Mouse (Mus musculus) myocyte (in vitro differentiated cells): ENCODE results near the gene Cela1. TPM values are rescaled to one million over a fixed set of nuclear protein-coding genes. Genes with fewer than 3 reads are reported as not detected.
A peak's percentile ranks its signal among the peaks of the same experiment; 100 is the strongest.

Experiments
- H3K27me3 ChIP-seq: one replicate; pipeline ENCODE4 v1.6.1; 2011; ENCODE audit not compliant: control insufficient read depth, insufficient read depth, insufficient read length
- H3K36me3 ChIP-seq: one replicate; pipeline ENCODE4 v1.6.1; 2011; ENCODE audit not compliant: control insufficient read depth, insufficient read depth
- H3K4me2 ChIP-seq: one replicate; pipeline ENCODE4 v1.6.1; 2011; ENCODE audit warnings: low read depth, control low read depth
- H3K4me3 ChIP-seq: one replicate; pipeline ENCODE4 v1.5.1; 2011; ENCODE audit warnings: mild to moderate bottlenecking, control low read depth, moderate library complexity
- H3K79me2 ChIP-seq: one replicate; pipeline ENCODE4 v1.6.1; 2011; ENCODE audit not compliant: control insufficient read depth, insufficient read depth
- H3ac ChIP-seq: one replicate; pipeline ENCODE4 v1.6.1; 2011; ENCODE audit not compliant: control insufficient read depth, insufficient read length
- CEBPB ChIP-seq: IDR thresholded peaks from 2 replicates; pipeline ENCODE4 v1.6.1; 2011; ENCODE audit warnings: mild to moderate bottlenecking, moderate library complexity; ENCODE audit not compliant: poor library complexity, insufficient read depth, severe bottlenecking
- E2F4 ChIP-seq: IDR thresholded peaks from one replicate; pipeline ENCODE4 v1.6.1; 2011; ENCODE audit warnings: mild to moderate bottlenecking, control low read depth, moderate library complexity; ENCODE audit not compliant: insufficient read depth
- MAX ChIP-seq: IDR thresholded peaks from one replicate; pipeline ENCODE4 v1.6.1; 2011; ENCODE audit warnings: low read depth, mild to moderate bottlenecking, control low read depth
- MYOD1 ChIP-seq, 3 experiments: IDR thresholded peaks; one replicate each; pipeline ENCODE4 v1.6.1; 2011; ENCODE audit warnings: control low read depth in 2 of 3, low read depth in 2 of 3, mild to moderate bottlenecking in 2 of 3, moderate library complexity in 1 of 3; ENCODE audit not compliant: insufficient read length in 2 of 3, control insufficient read depth in 1 of 3
- MYOG ChIP-seq, 3 experiments: IDR thresholded peaks; one replicate each; pipeline ENCODE4 v1.6.1; 2011; ENCODE audit warnings: control low read depth in 2 of 3, low read depth in 2 of 3, mild to moderate bottlenecking in 2 of 3; ENCODE audit not compliant: insufficient read length in 2 of 3, control insufficient read depth in 1 of 3, insufficient read depth in 1 of 3
- POLR2A ChIP-seq: IDR thresholded peaks from one replicate; pipeline ENCODE4 v1.6.1; 2011; ENCODE audit warnings: low read depth, mild to moderate bottlenecking, control low read depth, moderate library complexity; ENCODE audit not compliant: insufficient read length
- POLR2AphosphoS2 ChIP-seq: IDR thresholded peaks from one replicate; pipeline ENCODE4 v1.6.1; 2011; ENCODE audit warnings: low read depth, control low read depth; ENCODE audit not compliant: insufficient read length
- REST ChIP-seq: IDR thresholded peaks from one replicate; pipeline ENCODE4 v1.6.1; 2011; ENCODE audit warnings: mild to moderate bottlenecking, control low read depth, moderate library complexity; ENCODE audit not compliant: insufficient read depth, insufficient read length
- SRF ChIP-seq: IDR thresholded peaks from one replicate; pipeline ENCODE4 v1.6.1; 2011; ENCODE audit warnings: low read depth; ENCODE audit not compliant: control insufficient read depth, insufficient read length
- TCF12 ChIP-seq: IDR thresholded peaks from one replicate; pipeline ENCODE4 v1.6.1; 2011; ENCODE audit warnings: mild to moderate bottlenecking, control low read depth; ENCODE audit not compliant: poor library complexity, insufficient read depth, severe bottlenecking
- TCF3 ChIP-seq: IDR thresholded peaks from one replicate; pipeline ENCODE4 v1.6.1; 2011; ENCODE audit warnings: low read depth, control low read depth; ENCODE audit not compliant: insufficient read length
- USF1 ChIP-seq: IDR thresholded peaks from one replicate; pipeline ENCODE4 v1.6.1; 2011; ENCODE audit warnings: low read depth, mild to moderate bottlenecking, control low read depth, moderate library complexity
- polyA plus RNA-seq: library from polyadenylated mRNA; unstranded; fragments of >200 nt; fragmentation: generic; extraction: Trizol; gene quantifications from one replicate; pipeline ENCODE4 v1.2.1, GENCODE M21; 2012; ENCODE audit warnings: missing spikeins

The Cela1 gene
- polyA plus RNA-seq, 1 experiment: 23.5 TPM

DNA sequence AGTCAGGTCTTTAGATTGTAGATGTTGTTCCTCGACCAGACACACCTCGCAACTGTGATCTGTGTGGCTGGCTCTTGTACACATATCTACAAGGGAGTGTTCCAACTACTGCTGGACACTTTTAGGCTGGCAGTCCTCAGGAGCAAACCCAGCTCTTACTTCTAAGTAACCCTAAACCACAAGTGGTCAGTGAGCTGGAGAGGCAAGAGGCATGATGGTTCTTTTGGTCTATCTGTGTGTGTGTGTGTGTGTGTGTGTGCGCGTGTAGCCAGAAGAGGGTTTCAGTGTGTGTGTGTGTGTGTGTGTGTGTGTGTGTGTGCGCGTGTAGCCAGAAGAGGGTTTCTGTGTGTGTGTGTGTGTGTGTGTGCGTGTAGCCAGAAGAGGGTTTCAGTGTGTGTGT lies 45.3 kb downstream of the Cela1 start:
- H3ac ChIP-seq: no peak overlapping the region
- no peaks in the 10 kb centered on the region for H3K79me2 ChIP-seq
- no peak for TF ChIP-seq USF1
- TF ChIP-seq MYOG (IDR thresholded peaks at IDR 0.05; ENCODE audit: control insufficient read depth in 1 of 3, insufficient read depth in 1 of 3, insufficient read length in 2 of 3, low read depth in 2 of 3): peak in 1 of 3 experiments; percentile 43
- H3K27me3 ChIP-seq: peaks cover 22% of the 10 kb centered on the region
- no peak overlapping the region for H3K4me3 ChIP-seq
- no peaks in the 10 kb centered on the region for H3K36me3 ChIP-seq
- no peak overlapping the region for H3K4me2 ChIP-seq

DNA sequence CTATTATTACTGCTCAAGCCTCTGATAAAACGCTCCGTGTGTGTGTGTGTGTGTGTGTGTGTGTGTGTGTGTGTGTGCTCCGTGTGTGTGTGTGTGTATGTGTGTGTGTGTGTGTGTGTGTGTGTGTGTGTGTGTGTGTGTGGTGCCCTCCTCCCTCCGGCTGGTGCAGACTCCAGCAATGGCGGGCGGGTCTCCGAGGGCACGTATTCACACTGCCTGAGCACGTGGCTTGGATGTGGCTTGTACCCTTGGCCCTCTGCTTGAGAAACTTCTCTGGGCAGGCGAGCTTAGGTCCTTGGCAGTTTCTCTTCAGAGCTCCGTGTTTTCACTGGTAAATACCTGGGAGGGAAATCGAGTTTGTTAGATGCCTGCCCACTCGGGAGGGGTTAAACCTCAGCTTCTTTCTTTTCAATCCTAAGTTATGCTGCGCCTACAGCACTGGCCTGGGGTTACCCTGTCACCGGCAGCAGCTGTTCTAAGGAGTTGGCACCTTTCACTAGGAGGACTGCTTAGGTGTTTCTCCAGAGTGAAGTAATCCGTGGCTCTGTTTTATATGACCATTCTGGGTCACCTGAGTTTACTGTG lies 46.4 kb downstream of the Cela1 start:
- Histone ChIP-seq H3K27me3 (peaks cover 27% of the 10 kb centered on the region), H3K4me3 (no peak overlapping the region), H3ac (no peak overlapping the region), H3K79me2 (no peaks in the 10 kb centered on the region), H3K36me3 (no peaks in the 10 kb centered on the region), H3K4me2 (peak overlapping the region; percentile 39)
- no peak for TF ChIP-seq E2F4
- no peak for TF ChIP-seq REST
- no peak for TF ChIP-seq POLR2AphosphoS2
- TF ChIP-seq POLR2A: no peak

DNA sequence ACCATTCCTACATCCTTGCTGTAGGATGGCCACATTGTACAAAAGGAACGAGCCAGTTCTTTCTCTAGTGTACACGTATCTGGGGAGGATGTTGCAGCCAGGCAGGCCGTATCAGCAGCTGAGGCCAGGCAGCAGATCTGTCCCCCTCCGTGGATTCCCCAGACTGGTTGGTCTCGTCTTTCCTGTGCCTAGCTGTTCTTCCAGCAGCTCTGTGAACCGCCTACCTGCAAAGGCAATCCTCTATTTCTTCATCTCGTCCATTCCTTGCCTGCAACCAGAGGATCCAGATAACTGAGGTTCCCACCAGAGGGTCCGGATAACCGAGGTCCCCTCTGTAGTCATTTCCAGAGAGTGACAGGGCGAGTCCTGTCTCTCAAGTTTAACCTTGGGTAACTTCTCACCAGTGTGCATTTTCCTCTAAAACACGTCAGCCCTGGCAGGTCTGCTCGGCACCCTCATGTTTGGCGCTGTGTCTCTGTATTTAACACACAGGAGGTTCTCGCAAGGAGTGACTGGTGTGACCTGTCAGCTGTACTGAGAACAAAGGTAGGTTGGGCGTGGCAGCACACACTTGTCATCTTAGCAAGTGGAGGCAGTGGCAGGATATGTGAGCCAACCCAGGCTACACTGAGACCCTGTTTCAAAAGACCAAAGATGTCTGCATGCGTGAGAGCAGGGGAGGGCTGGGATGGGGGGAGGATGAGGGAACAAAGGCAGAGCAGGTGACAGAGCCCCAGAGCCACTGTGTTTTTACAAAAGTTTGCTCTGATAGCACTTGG lies 47.6 kb downstream of the Cela1 start:
- Histone ChIP-seq H3ac (no peak overlapping the region), H3K27me3 (peaks cover 29% of the 10 kb centered on the region), H3K36me3 (no peaks in the 10 kb centered on the region), H3K4me3 (no peak overlapping the region), H3K4me2 (no peak overlapping the region), H3K79me2 (no peaks in the 10 kb centered on the region)
- TF ChIP-seq POLR2AphosphoS2: no peak
- no peak for TF ChIP-seq POLR2A
- TF ChIP-seq MYOD1 (IDR thresholded peaks at IDR 0.05; ENCODE audit: control insufficient read depth in 1 of 3, insufficient read length in 2 of 3, low read depth in 2 of 3): no peak
- no peak for TF ChIP-seq TCF12
- TF ChIP-seq MYOG (IDR thresholded peaks at IDR 0.05; ENCODE audit: control insufficient read depth in 1 of 3, insufficient read depth in 1 of 3, insufficient read length in 2 of 3, low read depth in 2 of 3): no peak

DNA sequence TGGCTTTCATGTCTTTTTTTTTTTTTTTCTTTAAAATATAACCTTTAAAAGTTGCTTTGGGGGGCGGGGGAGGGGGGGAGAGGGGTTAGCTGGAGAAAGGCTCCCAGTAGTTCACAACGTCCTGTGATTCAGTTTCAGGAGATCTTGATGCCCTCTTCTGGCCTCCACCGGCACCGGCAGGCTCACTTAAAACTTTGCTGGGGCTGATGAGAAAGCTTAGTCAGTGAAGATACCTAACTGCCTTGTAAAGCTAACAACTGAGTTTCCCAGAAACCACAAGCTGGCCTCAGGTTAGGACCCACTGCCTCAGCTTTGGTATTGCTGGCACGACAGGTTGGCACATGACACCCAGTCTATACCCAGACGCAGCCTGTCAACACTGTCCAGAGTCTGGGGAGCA lies 50.1 kb downstream of the Cela1 start:
- Histone ChIP-seq H3K4me3 (no peak overlapping the region), H3K79me2 (no peaks in the 10 kb centered on the region), H3K36me3 (no peaks in the 10 kb centered on the region), H3K27me3 (peaks cover 30% of the 10 kb centered on the region), H3ac (no peak overlapping the region), H3K4me2 (no peak overlapping the region)
- TF ChIP-seq REST: no peak
- no peak for TF ChIP-seq E2F4
- no peak for TF ChIP-seq USF1
- TF ChIP-seq POLR2A: no peak
- no peak for TF ChIP-seq MAX
- no peak for TF ChIP-seq POLR2AphosphoS2
- no peak for TF ChIP-seq TCF12
- no peak for TF ChIP-seq SRF
- TF ChIP-seq TCF3: no peak
- no peak for TF ChIP-seq MYOG (IDR thresholded peaks at IDR 0.05; ENCODE audit: control insufficient read depth in 1 of 3, insufficient read depth in 1 of 3, insufficient read length in 2 of 3, low read depth in 2 of 3)
- no peak for TF ChIP-seq MYOD1 (IDR thresholded peaks at IDR 0.05; ENCODE audit: control insufficient read depth in 1 of 3, insufficient read length in 2 of 3, low read depth in 2 of 3)
- TF ChIP-seq CEBPB: no peak

DNA sequence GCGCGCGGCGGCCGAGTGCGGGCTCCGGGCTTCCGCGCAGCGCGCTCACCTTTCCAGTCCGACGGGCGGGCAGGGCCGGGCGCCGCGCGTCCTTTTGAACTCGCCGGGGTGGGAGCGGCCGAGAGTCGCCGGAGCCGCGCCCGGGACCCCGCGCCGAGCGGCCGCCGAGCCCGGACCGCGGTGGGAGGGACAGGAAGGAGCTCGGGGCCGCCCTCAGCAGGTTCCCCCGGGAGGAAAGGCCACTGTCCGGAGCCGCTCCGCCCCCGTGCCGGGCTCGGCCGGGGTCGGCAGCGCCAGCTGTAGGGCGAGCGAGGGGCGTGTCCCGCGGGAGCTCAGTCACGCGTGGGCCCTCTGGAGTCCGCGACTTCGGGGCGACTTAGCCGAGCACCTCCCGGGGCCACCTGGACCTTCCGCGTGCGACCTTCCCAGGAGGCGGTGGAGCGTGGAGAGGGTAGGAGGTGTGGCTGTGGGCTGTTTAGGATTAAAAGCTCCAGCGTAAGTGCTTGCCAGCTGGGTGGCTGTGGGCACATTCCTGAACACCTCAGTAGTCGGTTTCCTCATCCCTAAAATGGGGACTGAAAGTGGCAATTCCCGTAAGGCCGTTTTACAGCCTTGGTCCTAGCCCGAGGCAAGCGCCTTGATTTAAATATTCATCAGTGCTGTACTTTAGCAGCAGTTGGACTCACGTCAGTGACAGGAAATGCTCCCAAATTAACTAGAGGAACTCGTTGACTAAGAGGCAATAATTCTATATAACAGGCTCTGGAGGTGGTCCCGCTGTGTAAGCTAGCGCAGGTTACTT lies 50.8 kb downstream of the Cela1 start, which contains the start of gene Smagp:
Smagp (minus strand) TSS at position 241 of the 802 bp plus-strand sequence.
- Histone ChIP-seq H3K79me2 (no peaks in the 10 kb centered on the region), H3K36me3 (no peaks in the 10 kb centered on the region), H3K4me3 (no peak within 1 kb of the TSS), H3K4me2 (peak within 1 kb of the TSS; percentile 77), H3ac (no peak within 1 kb of the TSS), H3K27me3 (peaks cover 30% of the 10 kb centered on the region)
- TF ChIP-seq MAX: no peak
- TF ChIP-seq MYOD1 (IDR thresholded peaks at IDR 0.05; ENCODE audit: control insufficient read depth in 1 of 3, insufficient read length in 2 of 3, low read depth in 2 of 3): peak in 1 of 3 experiments; percentile 0
- peak in 2 of 3 experiments; percentile 43 to 54 for TF ChIP-seq MYOG (IDR thresholded peaks at IDR 0.05; ENCODE audit: control insufficient read depth in 1 of 3, insufficient read depth in 1 of 3, insufficient read length in 2 of 3, low read depth in 2 of 3)
